Mouse (Mus musculus): ENCODE measurements at regions not wholly inside any gene's neighbourhood (a gene's known extent, or its start where the extent isn't known, plus 50 kb on each side); places are given as distances from the start of the nearest gene placed in this dataset.
A peak's percentile ranks its signal among the peaks of the same experiment; 100 is the strongest.

GRCm38 (mm10) chr8:114063566-114063965 lies 69.8 kb upstream of the Nudt7 start:
- DNase-seq (ENCODE audit: low spot score in 2 of 2) = no peak

- no peak for DNase-seq (ENCODE audit: low spot score in 2 of 2)
These were observed 61.0 kb upstream of the Nudt7 start for GRCm38 (mm10) chr8:114072330-114072729.

- peak in 1 of 2 experiments; percentile 17 for DNase-seq (ENCODE audit: low spot score in 2 of 2)
These were observed 59.2 kb upstream of the Nudt7 start for GRCm38 (mm10) chr8:114074122-114074521.

GRCm38 (mm10) chr8:114076701-114077100 lies 56.7 kb upstream of the Nudt7 start:
- DNase-seq (ENCODE audit: low spot score in 2 of 2) = no peak

- DNase-seq (ENCODE audit: low spot score in 2 of 2) = peak in 1 of 2 experiments; percentile 27
These were observed 52.2 kb upstream of the Nudt7 start for GRCm38 (mm10) chr8:114081049-114081756.

GRCm38 (mm10) chr8:114081757-114082059 lies 51.6 kb upstream of the Nudt7 start:
- no peak for DNase-seq (ENCODE audit: low spot score in 2 of 2)

All from thymus, postnatal 10 days (tissue).